ENCODE assay signal across 8 mouse cellular contexts in the genomic region with DNA sequence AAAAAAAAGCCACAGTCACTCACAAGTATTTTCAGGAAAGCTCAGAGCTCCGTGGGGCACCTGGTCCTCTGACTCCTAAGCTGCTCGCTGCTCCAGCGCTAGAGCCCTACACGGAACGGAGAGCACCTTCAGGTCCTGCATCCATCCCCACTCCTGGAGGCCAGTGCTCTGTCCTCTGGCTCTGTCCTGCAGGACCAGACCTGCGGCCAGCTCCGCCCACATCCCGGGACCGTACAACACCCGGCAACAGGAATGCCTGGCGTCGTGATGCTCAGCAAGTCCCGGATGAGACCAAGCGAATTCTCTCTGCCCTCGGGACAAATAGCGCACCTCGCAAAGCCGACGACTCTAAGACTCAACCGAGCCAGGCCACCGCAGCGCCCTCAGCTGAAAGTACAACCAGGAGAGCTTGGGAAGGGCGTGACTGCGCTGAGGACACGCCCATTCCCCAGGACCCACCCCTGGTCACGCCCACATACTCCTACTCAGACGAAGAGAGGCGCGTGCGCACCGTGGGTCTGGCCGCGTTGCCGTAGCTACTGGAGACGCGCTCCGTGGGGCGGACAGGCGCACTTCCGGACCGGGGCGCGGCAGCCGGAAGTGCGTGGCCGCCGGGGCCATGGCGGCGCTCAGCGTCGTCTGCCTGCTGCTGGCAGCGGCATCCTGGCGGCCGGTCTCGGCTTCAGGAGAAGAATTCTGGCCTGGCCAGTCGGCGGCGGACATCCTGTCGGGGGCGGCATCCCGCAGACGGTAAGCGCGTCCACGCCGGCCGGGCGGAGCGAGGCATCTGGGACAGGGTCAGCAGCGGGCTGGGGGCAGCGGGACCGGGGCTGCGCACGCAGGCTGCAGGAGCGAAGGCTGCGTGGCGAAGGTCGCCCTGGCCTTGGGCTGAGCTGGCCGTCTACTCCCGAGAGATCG. TPM values are rescaled to one million over a fixed set of nuclear protein-coding genes. Genes with fewer than 3 reads are reported as not detected.
DNase-seq lines count a peak whose midpoint lies in the region; ATAC-seq and TF ChIP-seq lines count a peak whose summit lies in the region.

A gene (plus strand): TSS at position 515 of the 918 bp plus-strand sequence.

- peaks cover 43% of the 10 kb centered on the region for H3K4me1 ChIP-seq in forebrain, embryonic 10.5 days
- H3K4me1 ChIP-seq in heart, embryonic 15.5 days (replicated peaks): peaks cover 12% of the 10 kb centered on the region
- peaks cover 0 to 5% of the 10 kb centered on the region in 2 experiments; a peak in 3 of 4 replicates for H3K4me1 ChIP-seq in liver, embryonic 14.5 days (replicated peaks; ENCODE audit: control insufficient read depth in 2 of 2, insufficient read depth in 2 of 2, low read length in 1 of 2)
- H3K4me1 ChIP-seq in neural tube, embryonic 11.5 days (ENCODE audit: control insufficient read depth, insufficient read depth, low read length): peaks cover 11% of the 10 kb centered on the region
- no peaks in the 10 kb centered on the region for H3K4me1 ChIP-seq in stomach, postnatal 0 days (replicated peaks; ENCODE audit: control insufficient read depth, insufficient read depth)

- TF ChIP-seq CTCF in liver, embryonic 14.5 days (IDR thresholded peaks at IDR 0.05; ENCODE audit: low read depth): peak; percentile 67
- TF ChIP-seq CTCF in stomach, postnatal 0 days (IDR thresholded peaks at IDR 0.05; ENCODE audit: low read depth): peak; percentile 65

- peak within 1 kb of the TSS; percentile 94 for H3K27ac ChIP-seq in forebrain, embryonic 10.5 days
- peak within 1 kb of the TSS; percentile 90 for H3K27ac ChIP-seq in heart, embryonic 15.5 days
- H3K27ac ChIP-seq in liver, embryonic 14.5 days: peak within 1 kb of the TSS; percentile 64
- peak within 1 kb of the TSS; percentile 86 for H3K27ac ChIP-seq in neural tube, embryonic 11.5 days (ENCODE audit: low read depth, low read length)
- H3K27ac ChIP-seq in stomach, postnatal 0 days (replicated peaks): peak within 1 kb of the TSS; percentile 91

- peaks cover 36% of the 10 kb centered on the region for H3K36me3 ChIP-seq in forebrain, embryonic 10.5 days (replicated peaks)
- peaks cover 27% of the 10 kb centered on the region; the same call in 1 of the 2 replicates for H3K36me3 ChIP-seq in heart, embryonic 15.5 days
- H3K36me3 ChIP-seq in liver, embryonic 14.5 days (replicated peaks; ENCODE audit: control insufficient read depth, insufficient read depth, low read depth): peaks cover 7% of the 10 kb centered on the region
- peaks cover 5% of the 10 kb centered on the region; the same call in 1 of the 2 replicates for H3K36me3 ChIP-seq in neural tube, embryonic 11.5 days (ENCODE audit: control insufficient read depth, insufficient read depth, low read length)
- peaks cover 8% of the 10 kb centered on the region; the same call in 1 of the 2 replicates for H3K36me3 ChIP-seq in stomach, postnatal 0 days (ENCODE audit: control insufficient read depth, insufficient read depth, low read length)

- DNase-seq in CD8-positive naive resting alpha-beta T cell, adult 2 months (ENCODE audit: low read depth in 2 of 2, low spot score in 2 of 2): peak; percentile 93
- DNase-seq in c-Kit-positive CD71-negative TER-119-negative erythroid progenitor cells, embryonic 14.5 days (ENCODE audit: low read depth): peak; percentile 94
- DNase-seq in forebrain, embryonic 10.5 days (ENCODE audit: extremely low spot score, low spot score): peak; percentile 96
- DNase-seq in kidney, postnatal 25 days: peak; percentile 98 to 99
- DNase-seq in liver, embryonic 14.5 days (ENCODE audit: low read depth in 3 of 3, low spot score in 3 of 3): peak; percentile 94 to 96 (median 96)
- DNase-seq in neural tube, embryonic 11.5 days (ENCODE audit: low spot score): peak; percentile 99
- DNase-seq in stomach, postnatal 0 days (ENCODE audit: low spot score): peak; percentile 98

- no peaks in the 10 kb centered on the region for H3K27me3 ChIP-seq in forebrain, embryonic 10.5 days (ENCODE audit: poor library complexity, severe bottlenecking)
- no peaks in the 10 kb centered on the region for H3K27me3 ChIP-seq in heart, embryonic 15.5 days
- no peaks in the 10 kb centered on the region for H3K27me3 ChIP-seq in liver, embryonic 14.5 days (ENCODE audit: control insufficient read depth, insufficient read depth, low read length)
- H3K27me3 ChIP-seq in neural tube, embryonic 11.5 days (ENCODE audit: control insufficient read depth, insufficient read depth, low read length): no peaks in the 10 kb centered on the region
- no peaks in the 10 kb centered on the region for H3K27me3 ChIP-seq in stomach, postnatal 0 days (ENCODE audit: control insufficient read depth, insufficient read depth, low read length)

- no peaks in the 10 kb centered on the region for H3K9me3 ChIP-seq in forebrain, embryonic 10.5 days
- no peaks in the 10 kb centered on the region for H3K9me3 ChIP-seq in heart, embryonic 15.5 days (replicated peaks)
- H3K9me3 ChIP-seq in liver, embryonic 14.5 days (ENCODE audit: control insufficient read depth, low read length): no peaks in the 10 kb centered on the region
- no peaks in the 10 kb centered on the region for H3K9me3 ChIP-seq in neural tube, embryonic 11.5 days (ENCODE audit: control insufficient read depth, low read length)
- H3K9me3 ChIP-seq in stomach, postnatal 0 days (ENCODE audit: control insufficient read depth, low read length): no peaks in the 10 kb centered on the region

- WGBS in forebrain, embryonic 10.5 days: under 1% methylated on average over 81 of the region's 81 CpGs
- WGBS in heart, embryonic 15.5 days: under 1% methylated on average over 81 of the region's 81 CpGs
- WGBS in liver, embryonic 14.5 days (ENCODE audit: insufficient replicate concordance): under 1% methylated on average over 81 of the region's 81 CpGs
- under 1% methylated on average over 81 of the region's 81 CpGs for WGBS in neural tube, embryonic 11.5 days
- under 1% methylated on average over 80 of the region's 81 CpGs for WGBS in stomach, postnatal 0 days

- peak within 1 kb of the TSS; percentile 81 for H3K9ac ChIP-seq in heart, embryonic 15.5 days
- peak within 1 kb of the TSS; percentile 94 for H3K9ac ChIP-seq in liver, embryonic 14.5 days (replicated peaks)
- peak within 1 kb of the TSS; percentile 82 for H3K9ac ChIP-seq in neural tube, embryonic 11.5 days (ENCODE audit: low read length)
- H3K9ac ChIP-seq in stomach, postnatal 0 days (ENCODE audit: low read length): peak within 1 kb of the TSS; percentile 95

- peak; percentile 97 for ATAC-seq in heart, embryonic 15.5 days (replicated peaks; ENCODE audit: insufficient number of reproducible peaks, insufficient read depth, low FRiP score, low read depth)
- peak; percentile 98 for ATAC-seq in liver, embryonic 14.5 days (ENCODE audit: insufficient read depth)
- peak; percentile 97 for ATAC-seq in neural tube, embryonic 11.5 days (ENCODE audit: insufficient read depth, low FRiP score, low TSS enrichment)
- peak; percentile 98 for ATAC-seq in stomach, postnatal 0 days (ENCODE audit: low FRiP score, low TSS enrichment)

- no peak for TF ChIP-seq EP300 in liver, embryonic 14.5 days (IDR thresholded peaks at IDR 0.05; ENCODE audit: low read depth)
- no peak for TF ChIP-seq EP300 in stomach, postnatal 0 days (optimal IDR thresholded peaks at IDR 0.05)

- peak within 1 kb of the TSS; percentile 73 for H3K4me2 ChIP-seq in heart, embryonic 15.5 days
- peak within 1 kb of the TSS; percentile 79 for H3K4me2 ChIP-seq in liver, embryonic 14.5 days (ENCODE audit: low read depth)
- peak within 1 kb of the TSS; percentile 82 for H3K4me2 ChIP-seq in neural tube, embryonic 11.5 days (ENCODE audit: low read depth)
- H3K4me2 ChIP-seq in stomach, postnatal 0 days (replicated peaks; ENCODE audit: low read depth): peak within 1 kb of the TSS; percentile 85

- H3K4me3 ChIP-seq in forebrain, embryonic 10.5 days: peak within 1 kb of the TSS; percentile 94
- H3K4me3 ChIP-seq in heart, embryonic 15.5 days: peak within 1 kb of the TSS; percentile 69
- H3K4me3 ChIP-seq in liver, embryonic 14.5 days (ENCODE audit: insufficient read depth in 1 of 2, low read depth in 2 of 2, low read length in 2 of 2): peak within 1 kb of the TSS; percentile 71 to 99
- peak within 1 kb of the TSS; percentile 91 for H3K4me3 ChIP-seq in neural tube, embryonic 11.5 days (ENCODE audit: low read depth, low read length)
- peak within 1 kb of the TSS; percentile 91 for H3K4me3 ChIP-seq in stomach, postnatal 0 days (ENCODE audit: low read depth, low read length)

RNA-seq across cellular contexts. Expression of the gene that starts here (rescaled TPM):
- polyA plus RNA-seq in forebrain, embryonic 10.5 days (2016; fragmentation: Nextera tagmentation; extraction: Ambion mirVana): 69.6 and 72.9 TPM in 2 replicates
- polyA plus RNA-seq in heart, embryonic 15.5 days (2015; fragmentation: Nextera tagmentation; extraction: Ambion mirVana): 99.8 and 124 TPM in 2 replicates
- 12.9 and 14.7 TPM in 2 replicates for polyA plus RNA-seq in liver, embryonic 14.5 days (2012; rRNA removed)
- polyA plus RNA-seq in liver, embryonic 14.5 days (2014; fragmentation: Nextera tagmentation; extraction: Ambion mirVana): 17.6 and 18.4 TPM in 2 replicates
- 76.1 and 77.8 TPM in 2 replicates for polyA plus RNA-seq in neural tube, embryonic 11.5 days (2014; fragmentation: Nextera tagmentation; extraction: Ambion mirVana)
- polyA plus RNA-seq in stomach, postnatal 0 days (2015; fragmentation: Nextera tagmentation; extraction: Ambion mirVana): 50.7 and 54.0 TPM in 2 replicates

Comparison
In these comparisons a context has a peak if more than half of its experiments do, and no peak if none do; other contexts are left out.
1. Peak in every context shown above with its lines: DNase-seq, ATAC-seq, H3K4me3 ChIP-seq and H3K27ac ChIP-seq.